Mouse (Mus musculus) megakaryocyte, adult 5-6 weeks (primary cell): ENCODE results near the gene Stpg2. TPM values are rescaled to one million over a fixed set of nuclear protein-coding genes. Genes with fewer than 3 reads are reported as not detected.
"Not testable (repeated sequence)": the region's sequence is repeated elsewhere in the genome, so short reads cannot be mapped to it uniquely, and the experiment has no call there.

Experiments
- ATAC-seq: 2 replicates; pipeline ENCODE4 v1.8.0; 2016; ENCODE audit warnings: mild to moderate bottlenecking, inconsistent platforms; ENCODE audit not compliant: poor library complexity, severe bottlenecking
- total RNA-seq, 2 experiments: library from RNA; stranded (forward) in 1 of 2; stranded (reverse) in 1 of 2; fragments of 153-499, 151-499 nt in 1 of 2; fragments of 221-1000, 200-1000 nt in 1 of 2; gene quantifications; 2 replicates each; pipeline versions ENCODE4 v1.2.3 to v1.2.4; 2015 to 2017

The Stpg2 gene
- total RNA-seq, 2 experiments from 2014 or later, result not detected

- no peak for ATAC-seq
Observed at GRCm38 (mm10) chr3:139404673-139405072, 199.2 kb downstream of the Stpg2 start.

GRCm38 (mm10) chr3:139419142-139419541 is 213.6 kb downstream of the Stpg2 start:
- ATAC-seq, result no peak

DNA sequence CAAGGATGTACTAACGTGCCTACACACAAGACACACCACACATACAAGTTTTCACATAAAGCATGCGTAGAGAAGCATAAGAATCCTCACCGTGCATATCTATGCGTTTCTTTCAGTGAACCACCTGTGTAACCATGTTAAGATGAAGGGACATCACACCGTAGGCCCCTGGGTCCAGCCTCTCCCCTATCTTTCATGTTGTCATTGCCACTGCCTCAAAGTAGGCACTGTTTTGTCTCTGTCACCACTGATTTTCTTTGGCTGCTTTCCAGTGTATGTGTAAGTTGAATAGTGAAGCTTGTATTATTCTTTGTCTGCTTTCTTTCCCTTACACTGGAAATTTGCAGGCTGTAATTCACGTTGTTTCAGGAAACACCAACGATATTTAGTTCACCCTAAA is 236.7 kb downstream of the Stpg2 start:
- ATAC-seq, result no peak

DNA sequence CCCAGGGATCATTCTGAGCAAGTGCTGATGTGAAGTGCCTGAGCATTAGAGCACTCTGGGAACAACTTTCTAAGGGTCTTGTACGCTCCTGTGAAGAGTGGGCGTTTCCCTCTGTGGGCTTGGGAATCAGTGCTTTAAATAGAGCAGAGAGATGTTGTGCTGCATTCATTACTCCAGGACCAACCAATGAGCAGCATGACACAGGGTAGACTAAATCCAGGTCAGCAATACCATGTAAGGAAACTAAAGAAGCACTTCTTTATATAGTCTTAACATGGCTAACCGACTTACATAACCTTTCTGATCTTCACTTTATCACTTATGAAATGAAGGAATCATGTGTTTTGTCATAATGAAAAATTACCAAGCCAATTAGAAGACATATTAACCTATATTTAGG is 290.4 kb downstream of the Stpg2 start:
- no peak for ATAC-seq

DNA sequence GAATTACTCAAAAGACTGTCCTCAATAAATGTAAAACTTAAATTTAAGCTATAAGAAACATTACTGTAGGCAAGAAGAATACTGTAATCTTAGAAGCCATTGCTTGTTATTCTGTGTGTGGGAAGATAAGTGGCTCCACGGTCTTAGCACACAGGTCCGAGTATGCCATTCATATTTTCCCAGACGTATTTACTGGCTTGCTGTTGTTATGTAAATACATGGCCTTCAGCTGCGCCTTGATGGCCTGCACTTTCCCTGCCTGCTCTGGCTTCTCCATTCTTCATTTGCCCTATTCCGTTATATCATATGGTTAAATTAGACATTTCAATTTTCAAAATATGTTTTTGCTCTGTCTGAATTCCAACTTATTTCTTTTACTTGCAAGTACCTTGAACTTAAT is 296.7 kb downstream of the Stpg2 start:
- ATAC-seq, result no peak

GRCm38 (mm10) chr3:139509275-139509985 is 303.9 kb downstream of the Stpg2 start:
- no peak for ATAC-seq

- no peak for ATAC-seq
Observed at GRCm38 (mm10) chr3:139578496-139578895, 373.0 kb downstream of the Stpg2 start.

DNA sequence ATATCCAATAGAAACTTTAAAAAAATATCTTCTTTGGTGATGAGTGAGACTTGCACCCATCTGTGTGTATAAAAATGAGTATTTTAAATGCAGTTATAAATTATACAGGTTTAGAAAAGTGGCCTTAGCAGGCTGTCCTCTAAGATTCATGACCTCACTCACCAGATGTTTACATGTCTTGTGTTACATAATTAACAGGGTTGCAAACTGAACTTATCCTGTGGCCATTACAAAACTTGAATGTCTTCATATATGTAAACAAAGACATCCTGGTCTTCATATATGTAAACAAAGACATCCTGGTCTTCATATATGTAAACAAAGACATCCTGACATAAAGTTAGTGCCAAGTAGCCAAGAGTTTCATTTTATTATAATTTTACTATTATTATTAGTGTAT is 375.8 kb downstream of the Stpg2 start:
- no peak for ATAC-seq

- 0 out of 2 replicates have a peak, but pooled peaks have one; percentile 18 for ATAC-seq
Observed at GRCm38 (mm10) chr3:139599508-139599907, 394.0 kb downstream of the Stpg2 start.

- not testable (repeated sequence) for ATAC-seq
Observed at GRCm38 (mm10) chr3:139608267-139608666, 402.8 kb downstream of the Stpg2 start.

- ATAC-seq, result no peak
Observed at GRCm38 (mm10) chr3:139614641-139615040, 409.1 kb downstream of the Stpg2 start.

GRCm38 (mm10) chr3:139615791-139616190 is 410.3 kb downstream of the Stpg2 start:
- ATAC-seq, result no peak

DNA sequence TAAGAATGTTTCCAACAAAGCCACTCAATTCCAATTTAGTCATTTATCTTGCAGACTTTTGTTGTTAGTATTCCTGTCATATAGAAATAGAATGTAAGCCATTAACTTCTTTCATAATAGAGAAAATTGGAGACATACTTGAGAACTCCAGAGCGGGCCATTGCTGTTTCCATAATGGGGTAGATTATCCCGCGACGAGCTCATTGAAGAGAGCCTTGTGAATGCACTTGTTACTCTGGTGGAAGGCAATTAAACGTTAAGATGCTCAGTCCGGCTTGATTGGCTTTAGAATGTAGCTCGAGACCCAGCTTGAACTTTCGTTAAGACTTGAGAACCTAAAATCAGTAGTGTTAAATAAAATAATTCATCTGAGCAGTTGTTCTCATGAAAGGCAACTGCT is 432.4 kb downstream of the Stpg2 start:
- no peak for ATAC-seq

- ATAC-seq, result no peak
Observed at GRCm38 (mm10) chr3:139651505-139651904, 446.0 kb downstream of the Stpg2 start.

- ATAC-seq, result no peak
Observed at GRCm38 (mm10) chr3:139659416-139659815, 453.9 kb downstream of the Stpg2 start.

DNA sequence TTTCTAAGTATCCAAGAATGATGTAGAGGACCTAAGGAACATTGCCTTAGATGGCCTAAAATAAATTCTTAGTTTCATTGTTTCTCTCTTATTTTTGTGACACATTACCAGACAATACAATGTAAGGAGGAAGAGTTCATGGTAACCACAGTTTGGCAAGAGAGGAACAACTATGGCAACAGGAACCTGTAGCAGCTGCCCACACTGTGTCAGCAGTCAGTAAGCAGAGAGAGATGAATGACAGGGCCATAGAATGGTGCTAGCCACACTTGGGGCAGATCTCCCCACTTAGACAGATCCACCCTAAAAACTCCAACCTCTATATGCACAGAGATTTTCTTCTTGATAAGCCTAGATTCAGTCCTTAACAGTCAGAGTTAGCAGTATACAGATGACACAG is 456.7 kb downstream of the Stpg2 start:
- peak; percentile 38 for ATAC-seq

GRCm38 (mm10) chr3:139663712-139664245 is 458.3 kb downstream of the Stpg2 start:
- no peak for ATAC-seq

DNA sequence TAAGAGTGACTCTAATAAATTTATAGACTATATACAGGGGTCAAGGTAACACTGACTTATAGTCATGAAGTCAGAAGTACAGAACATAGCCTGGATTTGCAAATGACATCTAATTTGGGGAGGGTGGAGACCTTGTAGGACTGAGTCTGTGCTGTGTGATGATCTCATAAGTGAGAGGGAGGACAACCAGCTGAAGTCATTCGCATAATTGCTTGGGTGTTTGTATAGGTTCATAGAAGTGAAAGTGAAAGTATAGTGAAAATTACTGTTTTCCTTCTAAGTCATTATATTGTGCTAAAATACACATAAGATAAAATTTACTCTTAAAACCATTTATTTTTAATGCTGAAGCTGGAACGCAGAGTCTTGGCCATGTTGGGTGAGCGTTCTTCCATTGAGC is 459.6 kb downstream of the Stpg2 start:
- no peak for ATAC-seq

DNA sequence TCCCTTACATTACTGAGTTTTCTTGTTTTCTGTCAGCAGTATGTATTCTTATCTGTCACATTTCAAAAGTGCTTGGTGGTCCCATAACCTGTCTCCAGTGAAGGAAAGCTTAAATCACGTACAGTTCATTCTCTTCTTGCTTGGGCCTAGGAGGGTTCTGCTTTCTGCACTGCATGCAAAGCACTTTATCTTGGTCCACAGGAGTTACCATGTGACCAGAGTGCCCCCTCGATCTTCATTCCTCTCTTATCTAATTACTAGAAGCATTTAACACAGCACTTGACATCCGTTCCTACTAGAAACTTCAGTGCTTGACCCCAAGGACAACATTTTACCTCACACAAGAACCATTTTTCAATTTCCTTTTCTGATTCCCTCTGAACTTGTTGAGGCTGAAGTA is 470.7 kb downstream of the Stpg2 start:
- no peak for ATAC-seq

- no peak for ATAC-seq
Observed at GRCm38 (mm10) chr3:139676723-139677122, 471.2 kb downstream of the Stpg2 start.

DNA sequence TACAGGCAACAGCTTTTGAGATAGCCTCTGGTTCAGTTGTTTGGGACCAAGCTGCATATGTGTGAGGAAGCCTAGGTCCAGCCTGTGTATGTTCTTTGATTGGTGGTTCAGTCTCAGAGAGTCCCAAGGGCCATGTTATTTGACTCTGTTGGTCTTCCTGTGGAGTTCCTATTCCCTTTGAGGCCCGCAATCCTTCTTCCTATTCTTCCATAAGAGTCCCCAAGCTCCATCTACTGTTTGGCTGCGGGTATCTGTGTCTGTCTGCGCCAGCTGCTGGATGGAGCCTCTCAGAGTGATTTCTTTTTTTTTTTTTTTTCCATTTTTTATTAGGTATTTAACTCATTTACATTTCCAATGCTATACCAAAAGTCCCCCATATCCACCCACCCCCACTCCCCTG is 498.7 kb downstream of the Stpg2 start:
- not testable (repeated sequence) for ATAC-seq

DNA sequence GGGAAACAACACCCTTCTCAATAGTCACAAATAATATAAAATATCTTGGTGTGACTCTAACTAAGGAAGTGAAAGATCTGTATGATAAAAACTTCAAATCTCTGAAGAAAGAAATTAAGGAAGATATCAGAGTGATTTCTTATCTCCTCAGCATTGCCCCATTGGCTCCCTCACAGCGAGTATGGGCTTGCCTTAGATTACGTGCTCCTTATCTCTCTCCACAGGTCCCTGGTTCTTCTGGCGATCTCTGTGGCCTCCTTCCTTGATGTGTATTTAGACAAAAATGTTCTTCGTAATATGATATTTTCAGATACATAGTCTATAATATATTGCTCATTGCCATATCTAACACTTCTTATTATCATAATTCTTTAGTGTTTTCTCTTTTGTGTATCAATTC is 501.9 kb downstream of the Stpg2 start:
- ATAC-seq, result not testable (repeated sequence)

DNA sequence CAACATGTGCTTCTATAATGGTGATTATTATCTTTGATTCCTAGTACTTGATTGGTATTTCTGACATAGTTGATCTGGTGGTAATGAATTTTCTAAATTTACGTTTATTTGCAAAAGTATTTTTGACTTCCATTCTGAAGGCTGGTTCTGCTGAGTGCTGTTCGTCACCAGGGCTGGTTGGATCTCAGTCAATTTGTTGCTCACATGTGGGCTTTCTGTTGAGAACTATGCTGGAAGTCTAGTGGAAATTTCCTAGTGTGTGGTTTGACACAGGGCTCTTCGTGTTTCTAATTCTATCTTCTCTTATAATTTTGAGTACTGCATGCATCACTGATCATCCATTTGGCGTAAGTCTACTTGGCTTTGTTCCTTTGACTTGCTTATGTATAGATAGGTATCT is 504.3 kb downstream of the Stpg2 start:
- no peak for ATAC-seq
